Mouse (Mus musculus) spleen, postnatal 14 days (tissue): ENCODE data around the gene Khdrbs2.
"Not testable (repeated sequence)": the region's sequence is repeated elsewhere in the genome, so short reads cannot be mapped to it uniquely, and the experiment has no call there.

Source experiments
- DNase-seq, 2 experiments: peaks; one replicate each; pipeline ENCODE4 v3.0.0; 2021 to 2022; ENCODE audit warnings: low spot score in 2 of 2

Khdrbs2 gene

DNA sequence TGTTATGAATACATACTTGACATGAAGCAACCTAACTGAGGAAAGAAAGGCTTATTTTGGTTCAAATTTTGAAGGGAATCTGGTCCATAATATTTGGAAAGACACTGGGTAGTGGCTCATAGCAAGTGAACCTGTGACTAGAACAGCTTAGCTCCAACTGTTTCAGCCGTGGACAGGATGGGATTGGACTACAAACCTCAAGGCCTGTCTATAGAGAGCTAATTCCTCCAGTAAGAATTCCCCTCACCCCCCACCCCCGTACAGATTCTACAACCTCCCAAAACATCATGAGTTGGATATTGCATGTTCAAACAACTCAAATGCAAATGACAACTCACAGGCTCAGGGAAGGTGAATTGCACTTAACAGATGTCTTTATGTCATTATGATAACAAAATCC, 298.5 kb downstream of the Khdrbs2 start:
- no peak for DNase-seq

DNA sequence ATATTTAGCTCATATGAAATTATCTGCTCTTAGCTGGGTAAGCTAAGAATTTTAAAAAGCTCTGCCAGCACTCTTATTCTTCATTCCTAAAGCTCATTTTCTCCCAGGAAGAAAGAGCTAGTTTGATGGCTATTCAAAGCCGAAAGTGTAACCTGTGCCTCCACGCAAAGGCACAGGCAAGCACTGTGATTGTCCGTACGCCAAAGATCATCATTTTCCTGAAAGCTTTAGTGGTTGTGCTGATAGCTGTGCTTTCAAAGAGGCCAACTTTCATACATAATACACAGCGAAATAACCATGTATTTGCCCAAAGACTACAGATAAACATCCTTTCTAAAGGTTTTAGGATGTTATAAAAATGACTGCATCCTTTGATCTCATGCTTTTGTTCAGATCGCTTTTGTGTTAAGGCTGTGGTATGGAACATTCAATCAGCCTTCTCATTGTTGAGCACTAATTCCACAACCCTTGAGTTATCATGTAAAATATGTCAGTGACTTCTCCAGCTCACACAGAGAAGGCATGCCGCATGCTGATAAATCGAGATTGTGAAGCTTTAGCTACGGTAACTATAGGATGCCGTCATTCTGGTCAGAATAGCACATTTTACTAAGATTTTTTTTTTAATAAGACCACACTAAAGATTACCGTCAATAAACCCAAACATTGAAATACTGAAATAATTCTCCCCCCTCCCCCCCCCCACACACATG, 299.1 kb downstream of the Khdrbs2 start:
- DNase-seq: no peak

DNA sequence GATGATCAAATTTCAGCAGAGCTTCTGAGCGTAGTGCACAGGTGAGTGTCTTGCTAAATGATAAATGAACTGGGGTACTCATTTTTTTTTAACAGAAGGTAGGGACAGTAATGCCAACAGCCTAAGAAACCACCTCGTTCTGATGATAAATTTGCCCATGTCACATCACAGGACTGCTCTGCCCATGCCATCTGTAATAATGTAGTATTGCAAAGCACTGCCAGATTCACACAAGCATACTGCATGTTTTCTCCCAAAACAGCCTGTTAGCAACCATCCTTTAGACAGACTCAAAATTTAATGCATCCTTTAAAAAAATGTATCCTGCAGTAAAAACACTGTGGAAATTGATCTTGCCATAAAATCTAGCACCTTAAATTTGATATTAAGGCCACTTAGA, 315.4 kb downstream of the Khdrbs2 start:
- DNase-seq: no peak

- no peak for DNase-seq
These were observed 330.9 kb downstream of the Khdrbs2 start for GRCm38 (mm10) chr1:32503381-32503780.

- DNase-seq: not testable (repeated sequence)
These were observed 374.7 kb downstream of the Khdrbs2 start, which contains the start of gene Gm5415 for GRCm38 (mm10) chr1:32547194-32547593. TSS of gene Gm5415 (minus strand) at chr1:32547294.

DNA sequence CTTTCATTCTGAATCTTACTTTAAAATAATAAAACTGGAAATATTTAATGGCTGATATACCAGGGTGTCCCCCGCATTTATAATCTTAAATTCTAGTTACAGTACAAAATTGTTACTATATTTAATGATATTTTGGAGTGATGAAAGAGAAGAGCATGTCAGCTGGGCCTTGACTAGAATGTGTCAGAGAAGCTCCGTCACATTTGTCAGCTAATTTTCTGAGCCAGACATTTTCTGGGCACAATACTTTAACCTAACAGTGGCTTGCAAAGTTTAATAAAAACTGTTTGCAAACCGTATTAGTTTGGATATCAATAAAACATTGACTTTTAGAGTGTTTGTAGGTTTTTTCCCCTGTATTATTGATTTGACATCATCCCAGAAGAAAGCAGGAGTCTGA, 380.9 kb downstream of the Khdrbs2 start:
- DNase-seq: no peak

DNA sequence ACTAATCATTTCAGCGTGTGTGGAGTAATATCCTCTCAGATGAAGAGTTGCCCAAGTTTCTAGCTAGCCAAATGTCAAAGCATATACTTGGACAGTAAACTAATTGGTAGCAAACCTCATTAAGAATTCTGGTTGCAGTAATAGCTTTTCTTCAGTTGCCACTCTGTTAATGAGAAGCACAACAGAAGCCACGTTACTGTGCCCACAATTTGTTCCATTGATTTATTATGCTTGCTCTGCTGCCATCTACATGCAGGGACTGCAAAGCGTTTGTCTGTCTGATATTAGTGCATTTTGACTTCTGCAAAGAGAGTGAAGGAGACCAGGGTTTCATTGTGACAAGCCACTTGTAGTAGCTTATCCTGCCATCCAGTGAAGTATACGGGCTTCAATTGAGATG, 381.4 kb downstream of the Khdrbs2 start:
- no peak for DNase-seq

DNA sequence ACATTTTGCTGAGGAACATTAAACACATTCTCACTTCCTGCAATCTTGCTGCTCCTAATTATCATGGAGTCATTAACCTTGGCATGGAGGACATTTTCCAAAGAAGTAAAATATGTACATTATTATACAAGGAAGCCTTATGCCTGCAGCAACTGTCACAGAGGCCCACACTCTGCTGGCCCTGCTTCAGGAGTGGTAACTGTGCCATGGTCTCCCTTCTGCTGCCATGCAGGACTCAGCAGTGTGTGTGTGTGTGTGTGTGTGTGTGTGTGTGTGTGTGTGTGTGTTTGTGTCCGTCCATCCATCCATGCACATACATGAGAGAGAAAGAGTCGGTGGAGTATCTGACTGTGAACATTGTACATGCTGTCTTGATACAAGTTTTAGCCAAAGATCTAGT, 396.4 kb downstream of the Khdrbs2 start:
- no peak for DNase-seq

- DNase-seq: no peak
These were observed 453.5 kb downstream of the Khdrbs2 start for GRCm38 (mm10) chr1:32626060-32626459.

- DNase-seq: no peak
These were observed 460.2 kb downstream of the Khdrbs2 start for GRCm38 (mm10) chr1:32632415-32633354.

GRCm38 (mm10) chr1:32633404-32633803, 460.9 kb downstream of the Khdrbs2 start:
- no peak for DNase-seq

- no peak for DNase-seq
These were observed 466.6 kb downstream of the Khdrbs2 start for GRCm38 (mm10) chr1:32639118-32639517.

DNA sequence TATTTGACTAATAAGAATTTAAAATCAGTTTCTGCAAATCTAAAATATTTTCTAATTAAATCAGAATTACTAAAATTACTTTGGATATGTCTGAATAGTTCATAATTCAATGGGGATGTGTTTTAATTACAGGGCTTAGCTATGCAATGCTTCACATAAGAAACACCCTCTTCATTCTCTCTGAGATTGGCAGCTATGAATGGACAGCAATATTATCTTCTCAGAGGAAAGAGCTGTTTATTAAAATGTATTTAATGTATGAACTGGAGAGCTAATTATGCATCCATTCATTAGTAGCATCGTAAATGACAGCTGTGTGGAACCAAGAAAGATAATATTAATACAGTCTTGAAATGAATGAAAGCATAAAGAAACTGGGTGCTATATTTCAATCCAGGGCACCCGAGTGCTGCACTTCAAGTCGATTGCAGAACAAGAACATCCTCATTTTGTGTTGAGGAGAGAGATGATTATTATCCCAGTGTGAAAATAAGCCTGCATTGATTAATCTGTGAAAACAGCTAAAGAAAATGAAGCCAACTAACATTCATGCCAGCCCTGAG, 477.2 kb downstream of the Khdrbs2 start:
- no peak for DNase-seq

GRCm38 (mm10) chr1:32693806-32694205, 521.3 kb downstream of the Khdrbs2 start:
- no peak for DNase-seq

DNA sequence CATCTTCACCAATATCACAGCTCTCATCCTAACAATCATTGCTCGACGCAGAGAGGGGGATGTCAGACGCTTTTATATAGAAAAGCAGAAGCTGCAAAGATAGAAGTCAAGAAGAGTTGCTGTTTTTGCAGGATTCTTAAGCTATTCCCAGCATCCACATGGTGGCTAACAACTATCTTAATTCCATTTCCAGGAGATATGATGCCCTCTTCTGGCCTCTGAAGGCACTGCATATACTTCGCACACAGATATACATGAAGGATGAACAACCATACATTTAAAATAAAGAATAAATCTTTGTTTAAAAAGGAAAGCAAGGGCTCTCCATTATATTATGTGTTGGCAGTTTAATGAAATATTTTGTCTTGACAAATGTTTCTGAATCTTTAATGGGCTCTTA, 527.6 kb downstream of the Khdrbs2 start:
- DNase-seq: no peak

DNA sequence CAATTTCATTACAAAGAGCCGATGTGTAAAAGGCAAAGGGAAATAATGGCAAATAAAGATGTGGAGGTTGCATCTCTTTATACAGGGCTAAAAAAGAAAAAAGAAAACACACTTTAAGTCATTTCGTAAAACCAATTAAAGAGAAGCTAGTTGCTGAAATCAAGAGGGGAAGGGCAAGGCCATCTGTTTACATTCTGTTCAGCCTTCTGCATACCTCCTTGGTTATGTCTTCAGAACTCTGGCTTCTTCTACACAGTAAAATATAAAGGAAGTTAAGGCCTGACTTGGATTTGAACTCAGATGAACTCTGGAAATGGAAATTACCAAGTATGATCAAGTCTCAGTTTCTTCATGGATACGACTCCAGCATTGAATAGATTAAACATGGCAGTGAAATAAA, 528.8 kb downstream of the Khdrbs2 start:
- DNase-seq: no peak
